Mouse (Mus musculus) hindbrain, embryonic 14.5 days (tissue): ENCODE results near the gene Vps26c. TPM values are rescaled to one million over a fixed set of nuclear protein-coding genes. Genes with fewer than 3 reads are reported as not detected.
A peak's percentile ranks its signal among the peaks of the same experiment; 100 is the strongest.
"Not testable (repeated sequence)": the region's sequence is repeated elsewhere in the genome, so short reads cannot be mapped to it uniquely, and the experiment has no call there.

Experiments used
- ATAC-seq: fragments of 200-750 bp; cut with Nextera tagmentation; 2 replicates; pipeline ENCODE4 v1.8.0; 2017; ENCODE audit warnings: moderate number of reproducible peaks, mild to moderate bottlenecking, moderate TSS enrichment, moderate library complexity; ENCODE audit not compliant: low FRiP score
- DNase-seq: peaks from one replicate; pipeline ENCODE4 v3.0.0-alpha.2; 2015; ENCODE audit warnings: low spot score
- H3K27ac ChIP-seq: fragments of 300-500 bp; sonication (generic); 2 replicates; pipeline ENCODE4 v1.5.1; 2014; ENCODE audit warnings: mild to moderate bottlenecking, moderate library complexity
- H3K27me3 ChIP-seq: fragments of 300-500 bp; sonication (generic); 2 replicates; pipeline ENCODE4 v1.6.1; 2014; ENCODE audit warnings: mild to moderate bottlenecking, low read length, mixed read lengths; ENCODE audit not compliant: control insufficient read depth, insufficient read depth
- H3K36me3 ChIP-seq: fragments of 300-500 bp; sonication (generic); replicated peaks from 2 replicates; pipeline ENCODE4 v1.6.1; 2014; ENCODE audit not compliant: control insufficient read depth, insufficient read depth
- H3K4me1 ChIP-seq: fragments of 300-500 bp; sonication (generic); replicated peaks from 2 replicates; pipeline ENCODE4 v1.6.1; 2014; ENCODE audit warnings: antibody characterized with exemption, low read length, mixed read lengths; ENCODE audit not compliant: control insufficient read depth, insufficient read depth
- H3K4me2 ChIP-seq: fragments of 300-500 bp; sonication (generic); replicated peaks from 2 replicates; pipeline ENCODE4 v1.6.1; 2014; ENCODE audit warnings: mild to moderate bottlenecking, moderate library complexity
- H3K4me3 ChIP-seq: fragments of 300-500 bp; sonication (generic); replicated peaks from 2 replicates; pipeline ENCODE4 v1.5.1; 2014; ENCODE audit warnings: mild to moderate bottlenecking, low read length
- H3K9ac ChIP-seq: fragments of 300-500 bp; sonication (generic); 2 replicates; pipeline ENCODE4 v1.6.1; 2014
- H3K9me3 ChIP-seq: fragments of 300-500 bp; sonication (generic); 2 replicates; pipeline ENCODE4 v1.6.1; 2016; ENCODE audit warnings: low read length; ENCODE audit not compliant: control insufficient read depth
- WGBS: fragments of 180-500 bp; shearing (Covaris S2); extraction: QIAGEN DNeasy Blood & Tissue Kit; methylation state at CpG from one replicate; pipeline ENCODE4 v1.1.7; 2014; 5-methylcytosine and 5-hydroxymethylcytosine counted together
- polyA plus RNA-seq: library from polyadenylated mRNA; unstranded; fragments of >200 nt; fragmentation: Nextera tagmentation; extraction: Ambion mirVana; gene quantifications from 2 replicates; pipeline ENCODE4 v1.2.1, GENCODE M21; 2014

Vps26c gene
- polyA plus RNA-seq, 1 experiment from 2014 or later: 85.4 TPM

GRCm38 (mm10) chr16:94473086-94473822 lies 53.4 kb downstream of the Vps26c start:
- Histone ChIP-seq H3K27ac (peak overlapping the region; percentile 85), H3K9ac (no peak overlapping the region), H3K4me1 (peaks cover 16% of the 10 kb centered on the region), H3K9me3 (no peaks in the 10 kb centered on the region), H3K27me3 (no peaks in the 10 kb centered on the region), H3K4me3 (no peak overlapping the region), H3K4me2 (0 out of 2 replicates have a peak overlapping the region, but pooled peaks have one; percentile 11), H3K36me3 (peaks cover 47% of the 10 kb centered on the region)
- ATAC-seq (peak; percentile 72), DNase-seq (peak; percentile 35)
- 66% methylated on average over 11 of the region's 11 CpGs for WGBS

GRCm38 (mm10) chr16:94472515-94472951 lies 54.1 kb downstream of the Vps26c start:
- no peaks in the 10 kb centered on the region for H3K27me3 ChIP-seq
- 0 out of 2 replicates have a peak overlapping the region, but pooled peaks have one; percentile 11 for H3K4me2 ChIP-seq
- H3K4me1 ChIP-seq: peaks cover 16% of the 10 kb centered on the region
- H3K4me3 ChIP-seq: no peak overlapping the region
- H3K27ac ChIP-seq: peak overlapping the region; percentile 85
- H3K9me3 ChIP-seq: no peaks in the 10 kb centered on the region
- H3K9ac ChIP-seq: no peak overlapping the region
- peaks cover 54% of the 10 kb centered on the region for H3K36me3 ChIP-seq
- peak; percentile 77 for DNase-seq
- ATAC-seq: peak; percentile 77
- 38% methylated on average over 8 of the region's 8 CpGs for WGBS

- peaks cover 96% of the 10 kb centered on the region for H3K36me3 ChIP-seq
- H3K27me3 ChIP-seq: no peaks in the 10 kb centered on the region
- no peak overlapping the region for H3K9ac ChIP-seq
- H3K27ac ChIP-seq: no peak overlapping the region
- H3K9me3 ChIP-seq: no peaks in the 10 kb centered on the region
- DNase-seq (no peak), ATAC-seq (no peak)
- peaks cover 16% of the 10 kb centered on the region for H3K4me1 ChIP-seq
- no peak overlapping the region for H3K4me2 ChIP-seq
- no peak overlapping the region for H3K4me3 ChIP-seq
- 97% methylated on average over 2 of the region's 2 CpGs for WGBS
These were observed 58.2 kb downstream of the Vps26c start for GRCm38 (mm10) chr16:94468391-94468790.

- H3K36me3 ChIP-seq: peaks cover 100% of the 10 kb centered on the region
- WGBS: 91% methylated on average over 11 of the region's 11 CpGs
- DNase-seq (no peak), ATAC-seq (no peak)
- H3K4me2 ChIP-seq: no peak overlapping the region
- no peak overlapping the region for H3K27ac ChIP-seq
- no peak overlapping the region for H3K4me3 ChIP-seq
- H3K4me1 ChIP-seq: peaks cover 10% of the 10 kb centered on the region; the same call in 1 of the 2 replicates
- H3K27me3 ChIP-seq: no peaks in the 10 kb centered on the region
- no peak overlapping the region for H3K9ac ChIP-seq
- no peaks in the 10 kb centered on the region for H3K9me3 ChIP-seq
These were observed 59.1 kb downstream of the Vps26c start for GRCm38 (mm10) chr16:94467337-94468055.

GRCm38 (mm10) chr16:94466317-94466716 lies 60.3 kb downstream of the Vps26c start:
- H3K4me2 ChIP-seq, H3K4me3 ChIP-seq, ATAC-seq, H3K9ac ChIP-seq, H3K27ac ChIP-seq, H3K27me3 ChIP-seq, H3K4me1 ChIP-seq, DNase-seq, H3K9me3 ChIP-seq: not testable (repeated sequence)
- WGBS: 97% methylated on average over 7 of the region's 7 CpGs
- peaks cover 100% of the 10 kb centered on the region for H3K36me3 ChIP-seq

- H3K4me3 ChIP-seq: no peak overlapping the region
- no peaks in the 10 kb centered on the region for H3K4me1 ChIP-seq
- DNase-seq (no peak), ATAC-seq (no peak)
- no peak overlapping the region for H3K9ac ChIP-seq
- 97% methylated on average over 4 of the region's 4 CpGs for WGBS
- H3K9me3 ChIP-seq: no peaks in the 10 kb centered on the region
- no peak overlapping the region for H3K4me2 ChIP-seq
- no peaks in the 10 kb centered on the region for H3K27me3 ChIP-seq
- peaks cover 100% of the 10 kb centered on the region for H3K36me3 ChIP-seq
- H3K27ac ChIP-seq: no peak overlapping the region
These were observed 60.7 kb downstream of the Vps26c start for GRCm38 (mm10) chr16:94465900-94466299.

GRCm38 (mm10) chr16:94464067-94464466 lies 62.6 kb downstream of the Vps26c start:
- peaks cover 100% of the 10 kb centered on the region for H3K36me3 ChIP-seq
- no peak for DNase-seq
- no peak overlapping the region for H3K4me2 ChIP-seq
- H3K27ac ChIP-seq: no peak overlapping the region
- no peaks in the 10 kb centered on the region for H3K9me3 ChIP-seq
- no peak overlapping the region for H3K9ac ChIP-seq
- H3K4me1 ChIP-seq: no peaks in the 10 kb centered on the region
- WGBS: 91% methylated on average over 3 of the region's 3 CpGs
- no peaks in the 10 kb centered on the region for H3K27me3 ChIP-seq
- ATAC-seq: no peak
- H3K4me3 ChIP-seq: no peak overlapping the region

- Histone ChIP-seq H3K4me2 (no peak overlapping the region), H3K9ac (no peak overlapping the region), H3K27ac (no peak overlapping the region), H3K4me3 (no peak overlapping the region), H3K36me3 (peaks cover 98% of the 10 kb centered on the region), H3K4me1 (no peaks in the 10 kb centered on the region), H3K9me3 (no peaks in the 10 kb centered on the region), H3K27me3 (no peaks in the 10 kb centered on the region)
- DNase-seq (no peak), ATAC-seq (no peak)
- 83% methylated on average over 4 of the region's 4 CpGs for WGBS
These were observed 72.5 kb downstream of the Vps26c start for GRCm38 (mm10) chr16:94454146-94454545.

GRCm38 (mm10) chr16:94452768-94453167 lies 73.9 kb downstream of the Vps26c start:
- no peak for DNase-seq
- 89% methylated on average over 4 of the region's 4 CpGs for WGBS
- H3K4me2 ChIP-seq: no peak overlapping the region

More at GRCm38 (mm10) chr16:94452768-94453167, 73.9 kb downstream of the Vps26c start:
- Histone ChIP-seq H3K4me1 (no peaks in the 10 kb centered on the region), H3K27ac (no peak overlapping the region), H3K9me3 (no peaks in the 10 kb centered on the region), H3K36me3 (peaks cover 98% of the 10 kb centered on the region), H3K27me3 (no peaks in the 10 kb centered on the region), H3K4me3 (no peak overlapping the region), H3K9ac (no peak overlapping the region)
- ATAC-seq: no peak
